Mouse (Mus musculus): ENCODE measurements around the gene Lrrn4cl. TPM values are rescaled to one million over a fixed set of nuclear protein-coding genes. Genes with fewer than 3 reads are reported as not detected.

Gene Lrrn4cl
- 1 to 10 TPM in 1 of 2 experiments, not detected in 1; 1.2 TPM for polyA plus RNA-seq (2017; shearing (Covaris generic))

DNA sequence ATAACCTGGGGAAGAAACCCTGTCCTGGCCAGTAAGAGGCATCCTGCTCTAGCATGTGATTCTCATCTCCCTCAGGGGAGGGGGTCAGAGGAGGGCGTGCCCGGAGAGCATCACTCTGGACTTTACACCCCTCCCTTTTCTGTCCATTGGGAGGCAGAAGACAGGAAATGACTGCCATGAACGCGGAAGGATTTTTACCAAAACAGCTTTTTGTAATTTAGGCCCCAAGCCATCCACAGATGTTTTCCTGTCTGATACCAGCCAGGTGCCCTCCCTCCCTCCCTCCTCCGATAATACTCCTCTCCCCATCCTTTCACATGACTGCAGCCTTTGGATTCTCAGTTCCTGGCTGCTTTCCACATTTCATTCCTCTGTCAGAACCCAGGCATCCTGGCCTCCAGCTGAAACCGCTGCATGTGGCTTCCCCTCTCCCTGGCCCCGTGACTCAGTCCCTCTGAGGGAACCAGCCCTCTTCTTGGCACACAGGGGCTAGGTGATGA lies at the start of gene Lrrn4cl:
TSS of gene Lrrn4cl (plus strand) at position 367 of the 500 bp plus-strand sequence.

DNA sequence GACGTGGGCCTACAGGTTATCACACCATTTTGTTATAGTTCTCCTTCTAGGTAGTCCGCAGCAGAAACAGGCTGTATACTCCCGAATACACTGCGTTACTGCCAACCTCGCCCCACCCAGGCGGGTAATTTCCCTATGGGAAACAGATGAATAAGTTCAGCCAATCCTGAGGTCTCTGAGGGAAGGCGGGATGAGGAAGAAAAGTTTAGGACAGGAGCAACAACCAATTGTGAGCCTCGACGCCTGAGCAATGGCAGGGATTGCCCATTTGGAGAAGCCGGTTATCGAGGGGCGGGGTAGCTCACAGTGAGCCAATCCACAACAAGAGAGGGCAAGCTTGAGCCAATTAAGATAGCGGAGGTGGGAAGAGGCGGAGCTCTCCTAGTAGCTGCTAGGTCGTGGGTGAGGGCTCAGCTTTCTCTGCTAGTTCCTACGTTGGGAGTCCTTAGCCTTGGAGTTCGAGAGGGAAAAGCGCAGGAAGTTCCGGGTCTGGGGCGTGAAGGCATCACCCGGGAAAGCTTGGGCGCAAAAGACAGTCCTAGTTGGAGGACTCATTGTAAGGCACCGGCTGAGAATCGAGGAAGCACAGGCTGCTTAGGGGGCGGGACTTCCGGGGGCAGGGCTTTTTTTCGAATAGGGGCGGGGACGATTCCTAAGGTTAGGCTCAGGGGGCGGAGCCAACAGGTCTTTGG lies 48.3 kb upstream of the Lrrn4cl start, which contains the start of gene Zbtb3:
TSS of gene Zbtb3 (plus strand) at position 426 of the 692 bp plus-strand sequence.

DNA sequence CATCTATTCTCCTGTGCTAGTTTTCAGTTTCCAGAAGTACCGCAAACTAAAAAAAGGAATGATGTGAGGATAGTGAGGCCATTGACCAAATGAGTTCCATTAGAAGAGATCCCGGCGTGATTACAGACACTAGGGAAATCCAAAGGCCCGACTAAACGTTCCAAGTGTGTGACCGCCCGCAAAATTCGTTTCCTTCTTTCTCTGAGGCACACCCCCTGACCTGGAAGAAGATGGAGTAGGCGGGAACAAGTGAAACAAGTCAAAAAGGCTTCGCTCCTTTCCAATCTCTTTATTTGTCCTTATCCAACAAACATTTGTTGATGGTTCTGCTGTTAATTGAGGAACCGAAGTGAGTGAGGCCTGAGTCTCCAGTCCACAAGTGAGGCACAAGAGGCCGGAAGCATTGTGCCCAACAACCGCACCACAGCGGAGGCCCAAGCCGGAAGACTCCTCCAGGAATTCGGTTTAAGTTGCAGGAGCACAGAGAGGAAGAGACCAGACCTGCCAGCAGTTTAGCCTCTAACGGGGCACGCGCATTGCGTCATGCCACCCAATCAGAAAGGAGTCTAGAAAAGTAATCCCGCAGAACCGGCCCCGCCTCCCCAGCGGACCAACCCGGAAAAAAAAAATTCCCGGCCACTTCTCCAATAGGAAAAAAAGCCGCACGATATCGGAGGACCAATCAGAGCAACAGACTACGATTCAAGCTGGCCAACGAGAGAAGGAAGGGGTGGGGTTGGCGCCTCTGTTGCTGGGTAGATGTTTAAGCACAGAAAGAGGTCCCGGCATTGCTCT lies 31.6 kb upstream of the Lrrn4cl start, which contains the start of gene Ttc9c:
TSS of gene Ttc9c (minus strand) at position 533 of the 795 bp plus-strand sequence.

DNA sequence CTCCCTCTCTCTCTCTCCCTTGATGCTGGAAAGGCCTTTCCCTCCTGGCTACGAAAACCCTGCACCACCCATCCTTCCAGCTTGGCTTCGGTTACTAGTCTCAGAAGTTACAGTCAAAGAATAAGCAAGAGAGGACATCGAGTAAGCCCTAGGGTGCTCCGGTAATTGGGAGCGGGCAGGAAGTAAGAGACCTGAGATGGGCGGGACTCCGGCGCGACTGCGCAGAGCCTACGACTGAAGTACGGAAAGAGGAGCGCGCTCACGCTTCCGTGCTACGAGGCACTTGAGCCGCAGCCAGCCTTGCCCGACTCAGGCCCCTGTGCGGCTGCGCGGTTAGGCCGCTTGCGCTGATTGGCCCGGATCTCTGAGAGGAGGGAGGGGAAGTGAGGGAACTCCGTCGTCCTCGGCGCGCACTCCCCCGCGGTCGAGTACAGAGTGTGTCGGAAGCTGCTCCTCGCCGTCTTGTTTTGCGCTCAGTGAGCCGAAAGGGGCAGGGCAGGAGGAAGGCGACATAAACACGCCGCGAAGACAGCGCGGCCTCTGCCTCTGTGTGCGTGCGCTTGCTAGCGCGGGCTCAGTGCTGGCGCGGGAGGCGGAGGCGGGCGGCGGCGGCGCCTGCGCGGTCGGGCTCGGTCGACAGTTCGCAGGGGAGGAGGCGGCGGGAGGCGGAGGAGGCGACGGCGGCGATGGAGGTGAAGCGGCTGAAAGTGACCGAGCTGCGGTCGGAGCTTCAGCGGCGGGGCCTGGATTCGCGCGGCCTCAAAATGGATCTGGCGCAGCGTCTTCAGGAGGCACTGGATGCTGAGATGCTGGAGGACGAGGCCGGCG lies 30.8 kb upstream of the Lrrn4cl start, which contains the start of gene Hnrnpul2:
TSS of gene Hnrnpul2 (plus strand) at position 415 of the 828 bp plus-strand sequence.

DNA sequence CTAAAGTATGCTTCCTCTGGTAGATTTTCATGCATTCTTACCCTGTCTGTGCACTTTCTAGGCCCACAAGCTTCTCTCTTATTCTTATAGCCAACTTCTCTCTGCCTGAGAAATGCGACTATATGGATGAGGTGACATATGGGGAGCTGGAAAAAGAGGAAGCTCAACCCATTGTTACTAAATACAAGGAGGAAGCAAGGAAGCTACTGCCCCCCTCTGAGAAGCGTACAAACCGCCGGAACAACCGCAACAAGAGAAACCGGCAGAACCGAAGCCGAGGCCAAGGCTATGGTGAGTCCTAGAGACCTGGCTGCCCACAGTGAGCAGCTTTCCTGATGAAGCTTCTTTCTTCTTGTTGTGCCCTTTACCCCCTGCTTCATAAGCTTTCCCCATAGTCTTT lies 20.9 kb upstream of the Lrrn4cl start, which contains the start of gene AC129217.1:
TSS of gene AC129217.1 (plus strand) at position 114 of the 400 bp plus-strand sequence.

DNA sequence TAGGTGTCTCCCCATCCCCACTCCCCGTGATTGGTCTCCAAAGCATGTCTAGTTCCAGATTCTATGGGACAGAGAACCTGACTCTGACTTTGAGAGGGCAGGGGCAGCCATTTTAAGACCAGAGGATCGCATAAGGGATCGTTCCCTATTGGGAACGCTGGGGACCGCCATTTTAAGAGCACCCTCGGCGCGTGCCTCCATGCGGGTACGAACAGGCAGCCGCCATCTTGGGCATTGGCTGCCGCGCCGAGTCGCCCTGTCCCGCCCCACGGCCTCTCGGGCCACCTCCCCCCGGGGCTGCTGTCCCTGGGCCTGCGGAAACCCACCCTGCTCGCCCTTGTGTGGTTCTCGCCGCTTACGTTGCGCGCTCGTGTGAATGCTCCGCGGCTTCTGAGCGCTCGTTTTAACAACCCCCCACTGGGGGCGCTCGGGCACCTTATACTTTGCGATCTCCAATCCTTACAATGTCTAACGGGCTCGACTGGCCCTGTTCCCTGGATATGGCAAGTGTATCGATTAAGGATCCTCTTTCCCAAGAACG lies 13.2 kb upstream of the Lrrn4cl start, which contains the start of gene Bscl2:
TSS of gene Bscl2 (plus strand) at position 217 of the 541 bp plus-strand sequence.

DNA sequence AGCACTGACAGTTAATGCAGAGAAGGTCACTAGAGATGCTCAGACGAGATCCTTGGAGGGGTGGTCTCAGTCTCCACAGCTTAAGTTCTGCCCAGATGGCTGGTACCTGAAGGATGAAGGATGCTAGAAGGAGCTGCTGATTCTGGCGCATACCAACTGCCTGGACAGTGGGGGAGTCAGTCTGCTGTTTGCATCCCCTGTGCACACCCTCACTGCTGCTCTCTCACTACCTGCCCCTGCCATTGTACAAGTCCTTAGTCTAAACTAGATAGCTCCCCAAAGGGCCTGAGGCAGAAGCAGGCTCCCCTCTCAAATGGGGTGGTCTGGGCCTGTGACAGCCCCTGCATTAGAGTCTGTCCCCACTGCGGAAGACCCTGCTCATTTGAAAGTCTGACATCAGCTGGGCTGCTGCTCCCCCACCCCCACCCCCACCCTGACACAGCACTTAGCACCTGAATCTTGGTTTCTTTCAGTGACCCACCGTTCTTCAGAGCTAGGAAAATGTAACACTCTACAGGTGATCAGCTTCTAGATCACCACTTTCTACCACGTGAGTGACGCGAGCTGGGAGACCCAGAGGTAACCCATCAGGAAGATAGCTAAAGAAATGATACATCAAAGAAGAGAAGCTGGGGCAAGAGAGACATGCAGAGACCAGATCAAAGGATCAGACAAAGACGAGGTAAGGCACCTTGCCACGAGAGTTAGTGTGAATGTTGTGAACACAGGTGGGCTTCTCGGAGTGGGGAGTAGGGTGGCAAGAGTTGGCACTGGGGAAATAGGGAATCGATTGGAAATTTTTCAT lies 11.3 kb upstream of the Lrrn4cl start, which contains the start of gene Gng3:
TSS of gene Gng3 (minus strand) at position 92 of the 805 bp plus-strand sequence.

DNA sequence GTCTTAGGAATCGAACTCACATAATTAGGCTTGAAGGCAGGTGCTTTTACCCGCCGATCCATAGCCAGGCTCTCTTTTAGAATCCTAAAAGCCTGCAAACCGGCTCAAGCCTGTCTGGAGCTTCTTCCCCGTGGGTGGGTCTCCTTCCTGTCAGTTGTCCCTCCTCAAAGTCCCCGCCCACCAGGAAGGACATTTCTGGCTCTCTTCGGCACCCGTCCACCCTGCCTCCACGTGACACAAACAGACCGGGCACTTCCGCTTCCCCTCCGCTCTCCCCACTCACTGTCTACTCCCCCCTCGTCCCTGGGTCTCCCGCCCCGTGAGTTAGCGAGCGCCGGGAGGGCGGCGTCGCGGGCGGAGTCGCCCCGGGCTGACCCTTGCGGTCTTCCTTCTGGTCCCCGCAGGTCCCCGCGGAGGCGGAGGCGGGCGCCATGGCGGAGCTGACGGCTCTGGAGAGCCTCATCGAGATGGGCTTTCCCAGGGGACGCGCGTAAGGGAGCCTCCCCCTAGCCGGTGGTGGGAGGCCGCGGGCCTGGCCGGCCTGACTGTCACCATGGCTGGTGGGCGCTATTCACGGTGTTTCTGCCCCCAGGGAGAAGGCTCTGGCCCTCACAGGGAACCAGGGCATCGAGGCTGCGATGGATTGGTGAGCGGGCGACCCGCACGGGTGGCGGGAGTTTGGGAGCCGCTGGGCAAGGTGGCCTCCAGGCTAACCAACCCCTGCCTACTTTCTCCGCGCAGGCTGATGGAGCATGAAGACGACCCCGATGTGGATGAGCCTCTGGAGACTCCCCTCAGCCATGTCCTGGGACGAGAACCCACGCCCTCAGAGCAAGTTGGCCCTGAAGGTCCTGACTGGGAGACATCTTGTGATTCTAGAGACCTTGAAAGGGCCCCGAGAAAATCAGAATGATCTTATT lies 21.0 kb downstream of the Lrrn4cl start, which contains the start of gene Ubxn1:
TSS of gene Ubxn1 (plus strand) at position 230 of the 920 bp plus-strand sequence.

DNA sequence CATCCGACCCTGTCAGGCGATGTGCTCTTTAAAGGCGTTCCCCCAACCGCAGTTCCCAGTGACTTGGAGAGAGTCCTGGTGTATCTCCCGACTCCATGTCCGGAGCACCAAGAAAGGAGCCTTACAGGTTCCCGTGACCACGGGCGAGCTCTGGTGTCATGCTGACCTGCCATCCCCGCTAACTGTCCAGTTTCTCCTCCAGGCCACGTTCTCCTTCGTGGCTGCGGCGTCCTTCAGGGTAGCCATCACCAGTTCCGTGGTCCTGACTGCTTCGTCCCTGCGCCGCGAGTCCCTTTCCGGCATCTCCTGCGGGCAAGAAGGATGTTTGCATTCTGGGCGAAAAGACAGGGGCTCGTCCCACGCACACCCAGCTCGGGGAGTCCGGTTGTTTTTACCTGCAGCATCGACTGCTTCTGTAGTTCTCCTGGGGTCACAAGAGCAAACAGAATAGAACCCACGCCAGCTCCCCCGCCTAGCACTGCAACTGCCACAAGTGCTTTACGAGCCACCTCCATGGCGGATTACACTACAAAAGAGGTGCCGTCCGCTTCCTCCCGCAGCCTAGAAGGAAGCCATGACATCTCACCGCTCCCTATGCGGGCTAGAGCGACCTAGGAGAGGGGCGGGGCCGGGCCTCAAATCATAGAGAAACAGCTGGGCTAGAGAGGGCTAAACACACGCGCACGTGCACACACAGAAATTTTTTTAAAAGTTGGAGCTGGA lies 29.9 kb downstream of the Lrrn4cl start, which contains the start of gene Uqcc3:
TSS of gene Uqcc3 (minus strand) at position 613 of the 723 bp plus-strand sequence.

DNA sequence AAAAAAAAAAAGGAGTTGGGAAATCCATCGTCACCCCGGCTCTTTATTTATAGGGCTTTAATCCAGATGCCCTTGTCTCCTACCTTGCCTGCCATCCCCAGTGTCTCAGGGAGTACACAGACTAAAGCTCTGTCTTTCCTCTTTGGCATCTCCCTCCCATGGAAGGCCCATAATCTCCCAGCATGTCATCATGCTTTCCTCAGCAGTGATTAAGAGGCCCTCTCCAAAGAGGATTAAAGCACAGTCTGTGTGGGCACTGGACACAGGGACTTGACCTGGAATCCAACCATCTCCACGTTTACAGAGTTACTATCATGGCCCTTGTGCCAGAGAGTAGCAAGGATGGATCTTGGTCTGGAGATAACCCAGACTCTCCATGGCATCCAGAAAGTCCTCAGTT lies 33.0 kb downstream of the Lrrn4cl start, which contains the start of the genes Lbhd1 and Gm49403:
TSS of gene Lbhd1 (plus strand) at position 117 of the 400 bp plus-strand sequence.
TSS of gene Gm49403 (plus strand) at position 315 of the 400 bp plus-strand sequence.

DNA sequence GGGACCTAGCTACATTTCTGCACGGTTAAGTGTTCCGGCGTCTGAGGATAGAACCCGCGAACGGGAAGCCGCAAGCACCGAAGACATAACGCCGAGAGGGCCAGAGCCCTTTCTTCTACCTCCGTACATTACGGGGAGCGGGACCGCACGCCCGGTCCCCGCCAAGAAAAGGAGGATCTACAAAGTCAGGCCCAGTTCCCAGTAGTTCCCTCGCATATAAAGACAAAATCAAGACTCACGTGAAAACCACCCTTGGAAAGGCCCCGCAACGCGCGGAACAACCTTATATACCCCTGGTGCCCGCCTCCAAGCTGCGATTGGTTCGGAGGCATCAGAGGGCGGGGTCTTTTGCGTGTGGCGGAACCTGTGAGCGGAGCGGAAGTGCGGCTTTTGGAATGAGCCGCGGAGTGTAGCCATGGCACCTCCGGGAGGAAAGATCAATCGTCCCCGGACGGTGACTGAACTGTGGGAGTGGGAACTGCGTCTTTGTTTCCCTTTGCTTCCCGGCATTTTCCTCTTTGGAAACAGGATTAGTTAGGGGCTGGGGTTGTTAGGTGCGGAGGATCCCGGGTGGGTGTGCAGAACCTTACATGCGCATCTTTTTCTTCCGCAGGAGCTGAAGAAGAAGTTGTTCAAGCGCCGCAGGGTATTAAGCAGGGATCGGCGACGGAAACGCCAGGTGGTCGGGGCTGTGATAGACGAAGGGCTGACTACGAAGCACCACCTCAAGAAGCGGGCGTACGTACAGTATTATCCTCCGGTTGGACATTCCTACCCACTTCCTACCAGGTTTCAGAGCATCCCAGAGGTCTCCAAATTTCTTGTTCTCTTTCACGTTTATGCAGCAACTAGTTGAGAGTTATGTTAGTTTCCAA lies 38.2 kb downstream of the Lrrn4cl start, which contains the start of the genes 1810009A15Rik and Gm49416:
TSS of gene 1810009A15Rik (plus strand) at position 343 of the 875 bp plus-strand sequence.
TSS of gene Gm49416 (plus strand) at position 416 of the 875 bp plus-strand sequence.

DNA sequence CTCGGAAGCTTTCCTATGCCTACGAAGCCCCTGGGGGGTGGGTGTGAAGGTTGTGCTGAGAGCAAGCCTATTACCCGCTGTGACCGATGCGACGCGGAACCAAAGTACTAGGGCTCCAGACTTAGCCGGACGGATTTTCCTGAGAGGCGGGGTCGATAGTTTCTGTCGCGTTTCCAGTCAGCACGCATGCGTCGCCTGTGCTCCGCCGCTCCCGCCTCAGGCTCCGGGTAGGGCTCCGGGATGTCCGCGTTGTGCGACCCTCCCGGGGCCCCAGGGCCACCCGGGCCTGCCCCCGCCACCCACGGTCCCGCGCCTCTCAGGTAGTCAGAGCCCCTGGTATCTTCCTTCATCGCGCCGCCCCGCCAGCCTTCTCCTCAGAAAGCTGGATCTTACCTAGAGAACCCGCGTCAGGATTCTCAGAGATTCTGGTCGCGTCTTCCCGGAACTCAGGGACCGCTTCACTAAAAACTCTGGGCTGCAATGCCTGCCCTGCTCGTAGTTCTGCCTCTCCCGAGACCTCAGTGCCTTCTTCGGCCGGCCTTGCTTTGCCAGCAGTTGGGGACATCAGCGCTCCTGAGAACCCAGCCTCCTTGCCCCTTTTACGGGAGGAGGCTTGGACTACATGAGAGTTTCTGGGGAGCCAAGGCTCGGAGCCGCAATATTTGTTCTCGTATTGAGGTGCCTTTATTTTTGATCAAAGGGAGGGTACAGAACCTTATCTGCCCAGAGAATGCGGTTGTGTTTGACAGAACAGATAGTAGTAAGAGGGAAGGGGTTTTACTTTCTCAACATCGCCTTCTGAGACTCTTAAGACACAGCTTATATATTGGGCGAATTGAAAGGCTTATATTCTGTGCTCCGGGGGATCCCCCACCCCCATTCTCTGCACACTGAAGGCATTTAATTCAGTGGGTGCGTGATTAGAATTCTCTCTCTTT lies 42.5 kb downstream of the Lrrn4cl start, which contains the start of gene Ints5:
TSS of gene Ints5 (plus strand) at position 177 of the 938 bp plus-strand sequence.

DNA sequence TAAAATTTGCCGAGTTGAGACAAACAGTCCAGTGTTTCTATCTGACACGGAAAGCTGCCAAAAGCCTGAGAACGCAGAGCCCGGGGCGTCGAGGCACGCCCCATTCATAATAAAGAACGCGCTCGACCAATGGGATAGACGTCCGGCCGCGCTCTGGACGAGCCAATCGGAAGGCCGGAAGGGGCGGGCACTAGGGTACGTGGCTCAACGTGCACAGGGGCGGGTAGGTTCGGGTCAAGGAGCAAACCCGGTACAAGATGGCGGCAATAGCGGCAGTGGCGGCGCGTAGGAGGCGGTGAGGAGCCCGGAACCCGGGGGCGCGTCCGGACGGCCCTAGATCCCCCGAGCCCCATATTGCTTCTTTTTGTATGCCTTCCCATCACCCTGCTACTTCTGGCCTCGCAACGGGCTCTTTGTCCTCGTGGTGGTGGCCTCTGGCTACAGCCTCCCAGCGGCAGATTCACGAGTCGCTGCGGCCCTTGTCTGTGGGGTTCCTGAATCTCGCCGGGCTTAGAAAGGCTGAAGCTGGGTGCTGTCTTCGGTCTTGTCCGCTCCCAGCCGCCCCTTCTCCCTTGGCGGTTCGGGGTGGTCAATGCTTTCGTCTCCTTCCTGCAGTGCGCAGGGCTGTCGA lies 47.4 kb downstream of the Lrrn4cl start, which contains the start of gene Ganab:
TSS of gene Ganab (plus strand) at position 207 of the 631 bp plus-strand sequence.

Data from inflammation-experienced regulatory T-cells (primary cell).